Mouse (Mus musculus) limb, embryonic 13.5 days (tissue): ENCODE results near the gene Magohb. TPM values are rescaled to one million over a fixed set of nuclear protein-coding genes. Genes with fewer than 3 reads are reported as not detected.
A peak's percentile ranks its signal among the peaks of the same experiment; 100 is the strongest.

Source experiments
- ATAC-seq: fragments of 200-750 bp; cut with Nextera tagmentation; 2 replicates; pipeline ENCODE4 v1.8.0; 2017; ENCODE audit warnings: low read depth, moderate number of reproducible peaks, moderate TSS enrichment; ENCODE audit not compliant: low FRiP score
- H3K27ac ChIP-seq: fragments of 300-500 bp; sonication (generic); 2 replicates; pipeline ENCODE4 v1.5.1; 2015; ENCODE audit warnings: inconsistent platforms, mild to moderate bottlenecking, moderate library complexity
- H3K27me3 ChIP-seq: fragments of 300-500 bp; sonication (generic); 2 replicates; pipeline ENCODE4 v1.6.1; 2015; ENCODE audit warnings: mild to moderate bottlenecking, inconsistent platforms
- H3K36me3 ChIP-seq: fragments of 300-500 bp; sonication (generic); 2 replicates; pipeline ENCODE4 v1.6.1; 2015; ENCODE audit warnings: inconsistent platforms, mild to moderate bottlenecking, moderate library complexity
- H3K4me1 ChIP-seq: fragments of 300-500 bp; sonication (generic); 2 replicates; pipeline ENCODE4 v1.6.1; 2015; ENCODE audit warnings: inconsistent platforms
- H3K4me2 ChIP-seq: fragments of 300-500 bp; sonication (generic); replicated peaks from 2 replicates; pipeline ENCODE4 v1.6.1; 2015; ENCODE audit warnings: inconsistent platforms, mild to moderate bottlenecking, moderate library complexity
- H3K4me3 ChIP-seq: fragments of 300-500 bp; sonication (generic); 2 replicates; pipeline ENCODE4 v1.5.1; 2015; ENCODE audit warnings: moderate library complexity, mild to moderate bottlenecking, inconsistent platforms
- H3K9ac ChIP-seq: fragments of 300-500 bp; sonication (generic); 2 replicates; pipeline ENCODE4 v1.6.1; 2015; ENCODE audit warnings: mild to moderate bottlenecking, inconsistent platforms
- H3K9me3 ChIP-seq: fragments of 300-500 bp; sonication (generic); 2 replicates; pipeline ENCODE4 v1.6.1; 2016; ENCODE audit warnings: inconsistent platforms
- WGBS: fragments of 180-500 bp; shearing (Covaris S2); methylation state at CpG from one replicate; pipeline ENCODE4 v1.1.7; 2015; 5-methylcytosine and 5-hydroxymethylcytosine counted together
- polyA plus RNA-seq: library from polyadenylated mRNA; unstranded; fragments of >200 nt; fragmentation: Nextera tagmentation; extraction: Ambion mirVana; gene quantifications from 2 replicates; pipeline ENCODE4 v1.2.1, GENCODE M21; 2015

Gene Magohb
- 60.0 and 63.2 TPM in 2 replicates for polyA plus RNA-seq

DNA sequence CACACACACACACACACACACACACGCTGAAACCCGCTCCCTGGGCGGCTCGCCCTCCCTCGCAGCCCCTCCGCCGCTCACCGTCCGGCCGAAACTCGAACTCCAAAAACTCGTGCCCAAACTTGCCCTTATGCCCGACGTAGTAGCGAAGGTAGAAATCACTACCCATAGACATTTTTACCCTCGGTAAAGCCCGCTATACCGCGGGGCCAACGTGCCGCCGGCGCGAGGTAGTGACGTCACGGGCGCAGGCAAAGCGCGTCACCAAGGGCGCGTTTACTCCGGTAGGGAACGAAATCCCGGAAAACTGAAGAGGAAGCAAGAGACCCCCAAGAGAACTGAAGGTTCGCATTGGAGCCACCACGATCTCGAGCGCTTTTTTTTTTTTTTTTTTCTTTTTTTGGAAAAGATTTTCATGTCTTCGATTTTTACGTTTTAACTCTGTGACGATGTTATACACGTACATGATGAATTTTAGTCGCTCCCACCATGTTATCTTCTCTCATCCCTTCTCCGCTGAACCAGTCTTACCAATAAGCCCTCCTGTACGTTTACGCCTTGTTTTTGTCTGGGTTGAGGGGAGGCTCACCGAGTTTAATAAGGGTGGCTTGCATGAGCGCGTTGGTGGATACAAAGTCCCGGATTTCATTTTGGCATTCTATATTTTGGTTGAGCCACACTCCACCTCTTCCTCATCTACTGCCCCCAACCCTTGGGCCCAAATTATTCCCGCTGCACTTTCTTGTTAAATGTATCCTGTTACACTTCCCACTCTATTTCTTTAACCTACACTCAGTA, at the start of gene Magohb:
Gene Magohb (minus strand): TSS at position 254 of the 798 bp plus-strand sequence.
- peak; percentile 86 for ATAC-seq
- 1% methylated on average over 50 of the region's 51 CpGs for WGBS
- H3K9ac ChIP-seq: peak within 1 kb of the TSS; percentile 80

GRCm38 (mm10) chr6:131340082-131340481, 47.0 kb upstream of the Magohb start:
- H3K9me3 ChIP-seq: no peaks in the 10 kb centered on the region
- H3K4me2 ChIP-seq: no peak overlapping the region
- ATAC-seq: no peak
- H3K9ac ChIP-seq: no peak overlapping the region
- no peaks in the 10 kb centered on the region for H3K27me3 ChIP-seq
- WGBS: 46% methylated on average over 3 of the region's 3 CpGs
- H3K27ac ChIP-seq: no peak overlapping the region
- H3K4me1 ChIP-seq: no peaks in the 10 kb centered on the region
- H3K36me3 ChIP-seq: no peaks in the 10 kb centered on the region
- H3K4me3 ChIP-seq: no peak overlapping the region

More for the DNA sequence above, at the start of gene Magohb:
- Histone ChIP-seq H3K9me3 (no peaks in the 10 kb centered on the region), H3K4me1 (peaks cover 9% of the 10 kb centered on the region), H3K4me2 (peak within 1 kb of the TSS; percentile 70), H3K4me3 (peak within 1 kb of the TSS; percentile 65), H3K36me3 (peaks cover 1% of the 10 kb centered on the region), H3K27me3 (no peaks in the 10 kb centered on the region), H3K27ac (peak within 1 kb of the TSS; percentile 49; the same call in 1 of the 2 replicates)

- no peaks in the 10 kb centered on the region for H3K9me3 ChIP-seq
- H3K36me3 ChIP-seq: no peaks in the 10 kb centered on the region
- WGBS: 83% methylated on average over 3 of the region's 3 CpGs
- H3K27me3 ChIP-seq: no peaks in the 10 kb centered on the region
- H3K27ac ChIP-seq: no peak overlapping the region
- H3K4me3 ChIP-seq: no peak overlapping the region
- no peak overlapping the region for H3K9ac ChIP-seq
- no peak overlapping the region for H3K4me2 ChIP-seq
- H3K4me1 ChIP-seq: no peaks in the 10 kb centered on the region
- no peak for ATAC-seq
These were observed 46.3 kb upstream of the Magohb start for GRCm38 (mm10) chr6:131339309-131339708.

DNA sequence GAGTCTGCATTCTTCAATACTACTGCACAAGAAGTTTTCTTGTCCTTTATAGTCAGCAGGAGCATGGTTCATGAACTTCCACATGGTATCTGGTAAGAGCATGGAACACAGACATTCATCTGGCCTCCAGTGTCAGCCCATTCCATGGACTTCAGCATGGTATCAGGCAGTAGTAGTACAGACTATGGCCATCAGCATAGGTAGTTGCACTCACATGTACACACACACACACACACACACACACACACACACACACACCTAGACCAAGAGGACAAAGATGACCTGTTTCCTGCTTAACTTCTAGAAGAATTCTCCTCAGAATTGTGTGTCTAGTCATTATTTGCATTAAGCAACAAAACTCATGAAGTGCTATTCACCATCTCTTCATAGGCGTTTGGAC, 45.7 kb upstream of the Magohb start:
- no peak for ATAC-seq
- Histone ChIP-seq H3K4me2 (no peak overlapping the region), H3K9ac (no peak overlapping the region), H3K9me3 (no peaks in the 10 kb centered on the region), H3K4me3 (no peak overlapping the region), H3K27ac (no peak overlapping the region), H3K27me3 (no peaks in the 10 kb centered on the region), H3K36me3 (no peaks in the 10 kb centered on the region), H3K4me1 (no peaks in the 10 kb centered on the region)
- 79% methylated on average over 1 of the region's 1 CpGs for WGBS

GRCm38 (mm10) chr6:131327076-131327475, 34.0 kb upstream of the Magohb start:
- no peak for ATAC-seq
- 80% methylated on average over 2 of the region's 2 CpGs for WGBS
- H3K9ac ChIP-seq: no peak overlapping the region
- H3K4me3 ChIP-seq: no peak overlapping the region
- H3K4me1 ChIP-seq: no peaks in the 10 kb centered on the region
- no peaks in the 10 kb centered on the region for H3K9me3 ChIP-seq
- no peaks in the 10 kb centered on the region for H3K27me3 ChIP-seq
- H3K4me2 ChIP-seq: no peak overlapping the region
- H3K36me3 ChIP-seq: no peaks in the 10 kb centered on the region
- H3K27ac ChIP-seq: no peak overlapping the region

- no peak overlapping the region for H3K27ac ChIP-seq
- H3K4me1 ChIP-seq: no peaks in the 10 kb centered on the region
- no peak overlapping the region for H3K9ac ChIP-seq
- H3K27me3 ChIP-seq: no peaks in the 10 kb centered on the region
- no peak for ATAC-seq
- H3K9me3 ChIP-seq: no peaks in the 10 kb centered on the region
- no peaks in the 10 kb centered on the region for H3K36me3 ChIP-seq
- H3K4me3 ChIP-seq: no peak overlapping the region
- WGBS: 77% methylated on average over 3 of the region's 3 CpGs
- H3K4me2 ChIP-seq: no peak overlapping the region
These were observed 29.0 kb upstream of the Magohb start for GRCm38 (mm10) chr6:131321854-131322639.

DNA sequence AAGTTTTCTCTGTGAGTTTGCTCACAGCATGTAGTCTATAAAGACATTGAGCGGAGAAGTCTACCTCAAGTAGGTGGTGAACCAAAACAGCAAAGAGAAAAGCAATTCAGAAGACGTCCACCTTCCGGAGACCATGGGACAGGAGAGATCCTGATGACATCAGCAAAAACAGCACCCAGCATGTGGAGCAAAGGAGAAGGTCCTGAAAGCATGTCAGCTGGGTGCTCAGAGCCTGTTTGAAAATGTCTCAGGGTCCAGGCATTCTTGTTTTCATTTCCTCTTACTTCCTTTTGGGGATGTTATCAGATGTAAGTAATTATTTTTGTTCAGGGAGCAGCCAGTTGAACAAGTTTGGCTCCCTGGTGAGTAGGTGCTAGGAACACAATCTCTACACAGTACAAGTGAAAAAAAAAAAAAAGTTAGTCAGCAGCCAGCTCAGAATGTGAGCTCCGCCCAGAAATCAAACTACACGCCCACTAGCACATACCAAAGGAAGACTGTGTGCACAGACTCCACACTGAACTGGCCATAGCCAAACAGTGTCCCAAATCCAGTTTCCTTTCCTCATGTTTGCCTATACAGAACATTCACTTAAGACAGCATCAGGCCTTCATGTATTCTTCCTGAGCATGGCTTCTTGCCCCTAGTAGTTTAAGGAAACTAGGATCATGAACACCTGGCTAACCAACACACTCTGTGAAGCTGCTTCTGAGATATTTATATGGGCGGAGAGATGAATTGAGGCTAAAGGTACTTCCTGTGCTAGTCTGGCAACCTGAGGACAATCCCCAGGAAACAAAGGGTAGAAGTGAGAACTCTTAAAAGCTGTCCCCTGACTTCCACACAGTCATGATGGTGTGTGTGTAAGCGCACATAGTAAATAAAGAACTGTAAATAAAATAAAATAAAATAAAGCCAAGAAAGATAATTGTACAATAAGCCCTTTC, 23.4 kb upstream of the Magohb start:
- no peak overlapping the region for H3K27ac ChIP-seq
- no peak overlapping the region for H3K9ac ChIP-seq
- no peak overlapping the region for H3K4me3 ChIP-seq
- H3K4me1 ChIP-seq: no peaks in the 10 kb centered on the region
- H3K36me3 ChIP-seq: no peaks in the 10 kb centered on the region
- no peaks in the 10 kb centered on the region for H3K9me3 ChIP-seq
- no peak overlapping the region for H3K4me2 ChIP-seq
- ATAC-seq: no peak
- WGBS: 82% methylated on average over 7 of the region's 7 CpGs
- no peaks in the 10 kb centered on the region for H3K27me3 ChIP-seq

- H3K4me3 ChIP-seq: no peak overlapping the region
- H3K9me3 ChIP-seq: no peaks in the 10 kb centered on the region
- H3K9ac ChIP-seq: no peak overlapping the region
- no peak for ATAC-seq
- H3K4me2 ChIP-seq: no peak overlapping the region
- no peaks in the 10 kb centered on the region for H3K36me3 ChIP-seq
- WGBS: 74% methylated on average over 3 of the region's 3 CpGs
- no peak overlapping the region for H3K27ac ChIP-seq
- H3K4me1 ChIP-seq: no peaks in the 10 kb centered on the region
- H3K27me3 ChIP-seq: no peaks in the 10 kb centered on the region
These were observed 15.0 kb upstream of the Magohb start for GRCm38 (mm10) chr6:131308031-131308430.

GRCm38 (mm10) chr6:131304776-131305175, 11.7 kb upstream of the Magohb start:
- no peaks in the 10 kb centered on the region for H3K27me3 ChIP-seq
- no peak overlapping the region for H3K9ac ChIP-seq
- 65% methylated on average over 3 of the region's 3 CpGs for WGBS
- H3K27ac ChIP-seq: no peak overlapping the region
- H3K4me1 ChIP-seq: no peaks in the 10 kb centered on the region
- H3K4me2 ChIP-seq: no peak overlapping the region
- H3K9me3 ChIP-seq: no peaks in the 10 kb centered on the region
- no peak overlapping the region for H3K4me3 ChIP-seq
- H3K36me3 ChIP-seq: no peaks in the 10 kb centered on the region
- no peak for ATAC-seq

DNA sequence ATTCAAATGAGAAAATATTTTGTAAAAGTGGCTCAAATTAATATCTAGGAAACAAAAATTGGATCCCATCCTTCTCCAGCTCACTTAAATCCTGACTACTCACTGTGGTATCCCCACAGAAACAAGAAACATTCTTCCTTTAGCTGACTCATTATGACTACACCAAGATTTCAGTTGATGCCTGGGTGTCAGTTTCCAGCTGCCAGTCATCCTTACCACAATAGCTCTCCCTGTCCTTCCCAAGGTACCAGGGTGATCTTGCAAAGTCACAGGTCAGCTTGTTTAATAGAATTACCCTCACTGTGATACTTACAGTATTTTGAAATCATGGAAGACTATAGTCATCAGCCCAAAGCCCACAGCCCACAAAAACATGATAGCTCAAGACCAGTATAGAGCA, 5.5 kb upstream of the Magohb start:
- Histone ChIP-seq H3K9me3 (no peaks in the 10 kb centered on the region), H3K36me3 (no peaks in the 10 kb centered on the region), H3K4me3 (no peak overlapping the region), H3K27ac (no peak overlapping the region), H3K4me2 (no peak overlapping the region), H3K27me3 (no peaks in the 10 kb centered on the region), H3K9ac (no peak overlapping the region), H3K4me1 (no peaks in the 10 kb centered on the region)
- ATAC-seq: no peak

DNA sequence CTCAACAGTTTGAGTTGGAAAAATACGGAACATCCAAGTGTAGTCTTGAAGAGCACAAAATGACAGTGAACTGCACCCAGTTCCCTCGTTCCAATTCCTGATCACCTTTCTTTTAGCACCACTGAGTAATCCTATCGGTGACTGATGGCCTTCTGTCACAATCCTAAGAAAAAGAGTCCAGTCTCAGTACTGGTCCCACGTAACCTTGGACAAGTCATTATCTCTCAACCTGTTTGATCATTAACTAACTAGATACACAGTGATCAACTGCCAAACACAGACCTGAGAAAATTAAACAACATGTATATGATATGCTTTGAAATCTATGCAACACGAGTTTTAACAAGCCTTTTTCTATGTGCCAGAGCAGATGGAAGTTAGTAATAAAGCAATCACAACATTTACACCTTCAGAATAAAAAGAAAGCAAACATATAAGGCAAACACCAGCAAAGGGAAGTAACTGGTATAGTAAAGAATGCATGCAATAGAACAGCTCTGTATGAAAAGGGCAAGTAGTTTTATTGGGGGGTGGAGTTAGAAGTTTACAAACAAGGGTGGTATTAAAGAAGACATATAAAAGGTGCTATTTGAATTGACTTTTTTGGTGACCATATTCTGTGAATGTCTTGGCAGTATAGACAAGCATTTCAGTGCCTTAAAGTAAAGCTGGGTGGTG, 1.5 kb upstream of the Magohb start:
- H3K4me3 ChIP-seq: no peak overlapping the region
- peaks cover 9% of the 10 kb centered on the region for H3K4me1 ChIP-seq
- ATAC-seq: no peak
- no peaks in the 10 kb centered on the region for H3K36me3 ChIP-seq
- WGBS: 83% methylated on average over 5 of the region's 5 CpGs
- H3K27me3 ChIP-seq: no peaks in the 10 kb centered on the region
- H3K27ac ChIP-seq: no peak overlapping the region
- H3K9ac ChIP-seq: no peak overlapping the region
- H3K4me2 ChIP-seq: no peak overlapping the region
- no peaks in the 10 kb centered on the region for H3K9me3 ChIP-seq
